Mouse (Mus musculus) embryonic facial prominence, embryonic 11.5 days (tissue): Measurements from ENCODE around the gene Kctd11. TPM values are rescaled to one million over a fixed set of nuclear protein-coding genes. Genes with fewer than 3 reads are reported as not detected.
"Not testable (repeated sequence)": the region's sequence is repeated elsewhere in the genome, so short reads cannot be mapped to it uniquely, and the experiment has no call there.

ENCODE experiments used
- ATAC-seq: fragments of 200-750 bp; cut with Nextera tagmentation; replicated peaks from 2 replicates; pipeline ENCODE4 v1.8.0; 2017; ENCODE audit warnings: low read depth; ENCODE audit not compliant: insufficient number of reproducible peaks, low FRiP score, low TSS enrichment
- DNase-seq: peaks from one replicate; pipeline ENCODE4 v3.0.0-alpha.2; 2015; ENCODE audit warnings: low spot score
- H3K27ac ChIP-seq: fragments of 300-500 bp; sonication (generic); replicated peaks from 2 replicates; pipeline ENCODE4 v1.5.1; 2014; ENCODE audit warnings: mild to moderate bottlenecking, low read depth, low read length, control low read depth
- H3K27me3 ChIP-seq: fragments of 300-500 bp; sonication (generic); 2 replicates; pipeline ENCODE4 v1.6.1; 2014; ENCODE audit warnings: mild to moderate bottlenecking, low read length, moderate library complexity, mixed read lengths; ENCODE audit not compliant: control insufficient read depth, insufficient read depth
- H3K36me3 ChIP-seq: fragments of 300-500 bp; sonication (generic); replicated peaks from 2 replicates; pipeline ENCODE4 v1.6.1; 2014; ENCODE audit warnings: low read depth, mild to moderate bottlenecking, low read length, moderate library complexity, mixed read lengths; ENCODE audit not compliant: control insufficient read depth, insufficient read depth
- H3K4me1 ChIP-seq: fragments of 300-500 bp; sonication (generic); 2 replicates; pipeline ENCODE4 v1.6.1; 2014; ENCODE audit warnings: low read length, mixed read lengths; ENCODE audit not compliant: control insufficient read depth, insufficient read depth
- H3K4me2 ChIP-seq: fragments of 300-500 bp; sonication (generic); 2 replicates; pipeline ENCODE4 v1.6.1; 2014; ENCODE audit warnings: low read depth, mild to moderate bottlenecking, control low read depth, low read length, moderate library complexity
- H3K4me3 ChIP-seq: fragments of 300-500 bp; sonication (generic); 2 replicates; pipeline ENCODE4 v1.5.1; 2014; ENCODE audit warnings: low read depth, low read length, control low read depth
- H3K9ac ChIP-seq: fragments of 300-500 bp; sonication (generic); replicated peaks from 2 replicates; pipeline ENCODE4 v1.6.1; 2014; ENCODE audit warnings: mild to moderate bottlenecking, control low read depth, low read length
- H3K9me3 ChIP-seq: fragments of 300-500 bp; sonication (generic); replicated peaks from 2 replicates; pipeline ENCODE4 v1.6.1; 2016; ENCODE audit warnings: mild to moderate bottlenecking, low read length, inconsistent platforms, mixed read lengths; ENCODE audit not compliant: control insufficient read depth
- WGBS: fragments of 180-500 bp; shearing (Covaris S2); extraction: QIAGEN DNeasy Blood & Tissue Kit; methylation state at CpG from one replicate; pipeline ENCODE4 v1.1.7; 2014; 5-methylcytosine and 5-hydroxymethylcytosine counted together
- polyA plus RNA-seq: library from polyadenylated mRNA; unstranded; fragments of >200 nt; fragmentation: Nextera tagmentation; extraction: Ambion mirVana; gene quantifications from 2 replicates; pipeline ENCODE4 v1.2.1, GENCODE M21; 2014

Kctd11 gene
- polyA plus RNA-seq, 1 experiment from 2014 or later: 3.2 TPM

DNA sequence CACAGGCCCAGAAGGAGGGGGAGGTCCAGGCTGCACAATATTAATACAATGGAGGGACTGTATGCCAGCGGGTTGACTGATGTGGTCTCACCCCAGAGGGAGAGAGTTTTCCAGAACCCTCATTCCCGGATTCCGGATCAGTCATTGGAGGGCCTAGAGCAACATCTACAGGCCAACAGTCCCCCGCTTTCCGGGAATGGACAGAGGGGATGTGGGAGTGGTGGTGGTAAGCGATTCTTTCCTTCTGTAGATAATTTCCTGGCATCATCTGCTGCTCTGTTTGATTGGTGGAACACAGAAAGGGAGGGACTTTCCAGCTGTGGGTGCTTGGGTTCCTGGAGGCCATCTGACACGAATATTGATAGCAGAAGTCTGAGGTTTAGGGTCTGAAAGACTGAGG lies 5.0 kb downstream of the Kctd11 start:
- WGBS: 55% methylated on average over 7 of the region's 7 CpGs
- H3K4me3 ChIP-seq: no peak overlapping the region
- H3K9ac ChIP-seq: no peak overlapping the region; the same call in 1 of the 2 replicates
- no peak overlapping the region; the same call in 1 of the 2 replicates for H3K27ac ChIP-seq
- no peak for ATAC-seq
- H3K9me3 ChIP-seq: no peaks in the 10 kb centered on the region
- no peak for DNase-seq
- no peaks in the 10 kb centered on the region for H3K27me3 ChIP-seq
- peaks cover 3% of the 10 kb centered on the region; the same call in 1 of the 2 replicates for H3K4me1 ChIP-seq
- H3K36me3 ChIP-seq: no peaks in the 10 kb centered on the region
- H3K4me2 ChIP-seq: no peak overlapping the region

GRCm38 (mm10) chr11:69872451-69872850 lies 8.8 kb downstream of the Kctd11 start:
- WGBS: 91% methylated on average over 4 of the region's 4 CpGs

DNA sequence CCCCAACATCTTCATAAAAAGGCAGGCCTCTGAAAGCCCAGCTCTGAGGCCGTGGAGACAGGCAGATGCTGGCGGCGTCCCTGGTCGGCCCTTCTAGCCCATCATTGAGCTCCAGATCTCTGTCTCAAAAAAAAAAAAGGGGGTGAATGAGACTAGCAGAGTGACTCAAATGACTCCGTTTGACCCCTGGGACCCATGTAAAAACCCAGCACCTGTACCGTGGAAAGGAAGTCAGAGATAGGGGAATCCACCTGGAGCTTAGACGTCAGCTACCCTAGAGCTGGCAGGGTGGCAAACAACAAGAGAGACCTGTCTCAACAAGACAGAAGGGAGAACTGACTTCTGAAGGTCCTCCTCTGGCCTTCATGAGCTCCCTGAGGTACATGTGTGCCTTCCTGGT lies 9.4 kb downstream of the Kctd11 start:
- Histone ChIP-seq H3K9me3 (no peaks in the 10 kb centered on the region), H3K27ac (no peak overlapping the region), H3K36me3 (no peaks in the 10 kb centered on the region), H3K4me2 (no peak overlapping the region), H3K27me3 (no peaks in the 10 kb centered on the region), H3K4me3 (no peak overlapping the region), H3K4me1 (no peaks in the 10 kb centered on the region), H3K9ac (no peak overlapping the region)
- 83% methylated on average over 7 of the region's 7 CpGs for WGBS
- no peak for DNase-seq
- no peak for ATAC-seq

More at GRCm38 (mm10) chr11:69872451-69872850, 8.8 kb downstream of the Kctd11 start:
- DNase-seq (no peak), ATAC-seq (no peak)
- Histone ChIP-seq H3K36me3 (no peaks in the 10 kb centered on the region), H3K27me3 (no peaks in the 10 kb centered on the region), H3K4me1 (peaks cover 3% of the 10 kb centered on the region; the same call in 1 of the 2 replicates), H3K9me3 (no peaks in the 10 kb centered on the region), H3K9ac (no peak overlapping the region), H3K27ac (no peak overlapping the region), H3K4me3 (no peak overlapping the region), H3K4me2 (no peak overlapping the region)

GRCm38 (mm10) chr11:69870289-69871069 lies 10.7 kb downstream of the Kctd11 start:
- Histone ChIP-seq H3K4me1 (no peaks in the 10 kb centered on the region), H3K27me3 (no peaks in the 10 kb centered on the region), H3K27ac (no peak overlapping the region), H3K9ac (no peak overlapping the region), H3K4me3 (no peak overlapping the region), H3K9me3 (no peaks in the 10 kb centered on the region), H3K36me3 (no peaks in the 10 kb centered on the region), H3K4me2 (no peak overlapping the region)
- DNase-seq (no peak), ATAC-seq (no peak)
- WGBS: 82% methylated on average over 2 of the region's 2 CpGs

DNA sequence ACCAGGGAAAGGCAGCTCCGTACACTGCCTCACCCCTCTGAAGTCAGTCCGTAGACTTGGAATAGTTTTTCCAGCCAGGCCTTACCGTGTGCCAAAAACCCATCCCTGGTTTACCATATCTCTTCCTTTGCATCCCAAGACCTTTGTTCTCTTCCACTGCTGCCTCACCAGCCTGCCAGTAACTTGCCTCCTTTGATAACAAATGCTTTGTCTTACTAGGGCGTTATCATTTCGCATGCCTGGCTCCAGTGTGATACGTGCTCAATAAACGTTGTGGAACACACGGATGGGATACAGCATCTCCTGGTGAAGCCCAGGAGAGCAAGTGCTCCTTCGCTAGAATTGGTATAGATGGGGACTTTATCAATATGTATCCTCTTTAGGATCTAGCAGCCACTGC lies 13.9 kb downstream of the Kctd11 start:
- H3K27ac ChIP-seq: no peak overlapping the region
- 71% methylated on average over 9 of the region's 9 CpGs for WGBS
- H3K4me3 ChIP-seq: no peak overlapping the region
- H3K9ac ChIP-seq: no peak overlapping the region
- no peaks in the 10 kb centered on the region for H3K9me3 ChIP-seq
- DNase-seq: no peak
- no peak overlapping the region for H3K4me2 ChIP-seq
- H3K36me3 ChIP-seq: no peaks in the 10 kb centered on the region
- no peak for ATAC-seq
- no peaks in the 10 kb centered on the region for H3K27me3 ChIP-seq
- no peaks in the 10 kb centered on the region for H3K4me1 ChIP-seq

GRCm38 (mm10) chr11:69865561-69865960 lies 15.6 kb downstream of the Kctd11 start:
- Histone ChIP-seq H3K4me1 (no peaks in the 10 kb centered on the region), H3K36me3 (no peaks in the 10 kb centered on the region), H3K9me3 (no peaks in the 10 kb centered on the region), H3K27ac (no peak overlapping the region), H3K27me3 (no peaks in the 10 kb centered on the region), H3K4me3 (no peak overlapping the region), H3K4me2 (no peak overlapping the region), H3K9ac (no peak overlapping the region)
- DNase-seq (no peak), ATAC-seq (no peak)
- WGBS: 88% methylated on average over 9 of the region's 9 CpGs

DNA sequence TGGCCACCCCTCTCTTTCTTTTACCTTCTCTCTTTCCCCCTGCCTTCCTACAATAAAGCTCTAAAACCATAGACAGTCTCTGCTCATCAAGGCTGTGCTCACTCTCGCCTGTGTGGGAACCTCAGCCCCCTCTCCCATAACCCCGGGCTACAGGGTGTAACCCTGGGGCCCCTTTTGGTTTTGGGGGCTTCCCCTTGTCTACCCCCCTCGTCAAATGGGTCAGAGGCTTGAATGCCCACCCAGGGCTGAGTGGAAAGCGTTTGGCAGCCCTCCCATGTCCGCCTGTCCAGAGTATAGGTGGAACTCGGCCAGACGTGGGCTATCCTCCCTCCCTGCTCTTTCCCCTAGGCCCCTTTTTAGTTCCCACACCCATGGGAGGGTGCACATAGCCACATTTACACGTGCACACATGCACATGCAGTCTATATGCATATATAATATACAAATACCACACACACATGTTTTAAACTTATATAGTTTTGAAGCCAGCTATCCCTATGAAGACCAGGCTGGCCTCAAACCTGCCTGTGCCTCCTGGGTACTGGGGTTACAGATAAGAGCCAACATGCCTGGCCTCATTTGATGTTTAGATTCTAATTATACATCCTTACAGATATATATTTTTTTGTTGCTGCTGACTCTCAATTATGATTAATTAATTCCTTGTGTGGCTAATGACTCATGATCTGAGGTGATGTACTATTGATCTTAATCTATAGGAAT lies 16.9 kb downstream of the Kctd11 start:
- H3K4me3 ChIP-seq: no peak overlapping the region
- WGBS: 63% methylated on average over 8 of the region's 8 CpGs
- no peaks in the 10 kb centered on the region; the same call in 1 of the 2 replicates for H3K27me3 ChIP-seq
- H3K4me2 ChIP-seq: no peak overlapping the region
- H3K9me3 ChIP-seq: no peaks in the 10 kb centered on the region
- no peaks in the 10 kb centered on the region for H3K4me1 ChIP-seq
- ATAC-seq: no peak
- H3K36me3 ChIP-seq: no peaks in the 10 kb centered on the region
- H3K9ac ChIP-seq: no peak overlapping the region
- no peak for DNase-seq
- H3K27ac ChIP-seq: no peak overlapping the region

DNA sequence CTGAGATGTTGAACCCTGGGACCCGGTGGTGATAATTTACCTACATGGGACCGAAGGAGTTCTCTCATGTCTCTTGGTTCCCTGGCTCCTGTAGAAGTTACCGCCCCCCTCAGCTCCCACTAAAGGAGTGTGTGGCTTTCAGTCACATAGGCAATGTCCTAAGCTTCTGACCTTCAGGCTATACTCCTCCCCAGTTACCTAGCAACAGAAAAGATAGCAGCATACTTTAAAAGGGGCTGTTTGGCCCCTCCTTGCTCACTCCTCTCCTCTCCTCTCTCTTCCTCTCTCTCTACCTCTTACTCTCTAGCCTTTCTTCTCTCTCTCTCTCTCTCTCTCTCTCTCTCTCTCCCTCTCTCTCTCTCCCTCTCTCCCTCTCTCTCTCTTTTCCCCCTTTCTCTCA lies 17.5 kb downstream of the Kctd11 start:
- not testable (repeated sequence) for ATAC-seq, H3K27me3 ChIP-seq, H3K36me3 ChIP-seq, H3K9me3 ChIP-seq, H3K27ac ChIP-seq, DNase-seq, H3K4me3 ChIP-seq, H3K4me1 ChIP-seq, H3K9ac ChIP-seq, H3K4me2 ChIP-seq
- 81% methylated on average over 3 of the region's 3 CpGs for WGBS
